Mouse (Mus musculus): ENCODE measurements around the gene D330020A13Rik. TPM values are rescaled to one million over a fixed set of nuclear protein-coding genes. Genes with fewer than 3 reads are reported as not detected.

Gene D330020A13Rik
- polyA plus RNA-seq, 1 experiment from 2014 or later: 0.72 TPM

Other genes starting within 250 kb of the D330020A13Rik start
- not detected in 2 replicates for gene Ninj2, start 201.0 kb upstream of the D330020A13Rik start, polyA plus RNA-seq (2016; fragmentation: Nextera tagmentation; extraction: Ambion mirVana)
- gene B4galnt3, start 195 bp downstream of the D330020A13Rik start, polyA plus RNA-seq (2016; fragmentation: Nextera tagmentation; extraction: Ambion mirVana): 1.2 and 1.5 TPM in 2 replicates
- 50.6 and 58.3 TPM in 2 replicates for gene Kdm5a, start 69.8 kb downstream of the D330020A13Rik start, polyA plus RNA-seq (2016; fragmentation: Nextera tagmentation; extraction: Ambion mirVana)
- 23.9 and 26.8 TPM in 2 replicates for gene Ccdc77, start 70.0 kb downstream of the D330020A13Rik start, polyA plus RNA-seq (2016; fragmentation: Nextera tagmentation; extraction: Ambion mirVana)
- gene Il17ra, start 168.9 kb downstream of the D330020A13Rik start, polyA plus RNA-seq (2016; fragmentation: Nextera tagmentation; extraction: Ambion mirVana): 4.1 and 5.6 TPM in 2 replicates
- gene Tmem121b, start 199.4 kb downstream of the D330020A13Rik start, polyA plus RNA-seq (2016; fragmentation: Nextera tagmentation; extraction: Ambion mirVana): 0.65 and 0.71 TPM in 2 replicates
- 19.4 and 22.9 TPM in 2 replicates for gene Hdhd5, start 237.0 kb downstream of the D330020A13Rik start, polyA plus RNA-seq (2016; fragmentation: Nextera tagmentation; extraction: Ambion mirVana)